Mouse (Mus musculus) right cerebral cortex, postnatal 14 days (tissue): ENCODE measurements around the gene Mtmr12.
A peak's percentile ranks its signal among the peaks of the same experiment; 100 is the strongest.
"Not testable (repeated sequence)": the region's sequence is repeated elsewhere in the genome, so short reads cannot be mapped to it uniquely, and the experiment has no call there.

ENCODE experiments used
- DNase-seq: peaks from one replicate; pipeline ENCODE4 v3.0.0; 2022

Gene Mtmr12

GRCm38 (mm10) chr15:12212266-12212665 is 7.4 kb downstream of the Mtmr12 start:
- no peak for DNase-seq

- DNase-seq = no peak
These were observed 9.9 kb downstream of the Mtmr12 start for GRCm38 (mm10) chr15:12214531-12215414.

DNA sequence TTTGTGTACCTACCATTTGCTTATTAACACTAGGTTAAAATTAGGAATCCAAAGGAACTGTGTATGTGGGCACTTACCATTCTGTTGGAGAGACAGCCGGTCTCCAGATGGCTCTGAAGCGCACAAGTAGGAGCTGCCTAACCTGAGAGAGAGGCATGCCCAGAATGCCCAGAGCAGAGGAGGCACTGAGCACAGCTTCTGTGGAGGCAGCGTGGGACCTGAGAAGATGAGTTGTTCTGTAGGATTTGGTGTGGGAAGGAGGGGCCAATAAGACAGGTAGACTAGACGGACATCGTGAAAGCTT is 10.5 kb downstream of the Mtmr12 start:
- peak; percentile 51 for DNase-seq

- no peak for DNase-seq
These were observed 11.3 kb downstream of the Mtmr12 start for GRCm38 (mm10) chr15:12216119-12216518.

GRCm38 (mm10) chr15:12216798-12217197 is 12.0 kb downstream of the Mtmr12 start:
- DNase-seq = no peak

- not testable (repeated sequence) for DNase-seq
These were observed 12.5 kb downstream of the Mtmr12 start for GRCm38 (mm10) chr15:12217332-12217731.

- no peak for DNase-seq
These were observed 13.0 kb downstream of the Mtmr12 start for GRCm38 (mm10) chr15:12217849-12218248.

- no peak for DNase-seq
These were observed 14.0 kb downstream of the Mtmr12 start for GRCm38 (mm10) chr15:12218583-12219382.

- no peak for DNase-seq
These were observed 16.3 kb downstream of the Mtmr12 start for GRCm38 (mm10) chr15:12221131-12221530.

DNA sequence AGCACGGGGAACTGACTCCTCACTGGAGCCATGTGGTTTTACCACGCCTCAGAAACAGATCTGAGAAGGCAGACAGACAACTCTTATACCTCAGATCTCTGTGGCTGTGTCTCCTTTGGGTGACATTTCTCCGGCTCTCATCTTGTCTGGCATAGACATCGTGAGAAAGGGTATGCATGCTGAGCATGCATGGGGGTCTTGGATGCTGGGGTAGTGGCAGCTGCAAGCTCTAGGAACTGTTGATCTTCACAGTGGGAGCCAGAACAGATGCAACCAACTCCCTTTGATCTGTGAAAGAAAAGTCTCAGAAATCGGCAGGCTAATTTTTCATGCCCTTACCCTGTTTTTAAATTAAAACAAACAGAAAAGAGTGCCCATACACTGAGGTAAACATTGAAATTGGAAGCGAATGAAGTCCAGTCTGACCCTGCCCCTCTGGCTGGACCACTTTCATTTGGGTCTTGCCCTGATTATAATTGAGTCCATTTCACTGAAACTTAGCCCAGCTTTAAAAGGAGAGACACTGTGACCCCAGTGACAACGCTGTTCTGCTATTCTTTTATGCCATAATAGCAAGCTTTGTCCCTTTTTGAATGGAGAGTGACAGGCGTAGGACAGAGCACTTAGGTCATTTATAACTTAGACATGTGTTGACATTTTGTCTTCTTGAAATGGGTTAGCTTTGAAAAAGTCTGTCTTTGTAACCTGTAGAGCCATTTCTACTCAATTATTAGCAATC is 17.9 kb downstream of the Mtmr12 start:
- no peak for DNase-seq

- DNase-seq = no peak
These were observed 18.6 kb downstream of the Mtmr12 start for GRCm38 (mm10) chr15:12223393-12223792.

- DNase-seq = no peak
These were observed 19.4 kb downstream of the Mtmr12 start for GRCm38 (mm10) chr15:12224239-12224638.

- no peak for DNase-seq
These were observed 20.2 kb downstream of the Mtmr12 start for GRCm38 (mm10) chr15:12225062-12225461.

DNA sequence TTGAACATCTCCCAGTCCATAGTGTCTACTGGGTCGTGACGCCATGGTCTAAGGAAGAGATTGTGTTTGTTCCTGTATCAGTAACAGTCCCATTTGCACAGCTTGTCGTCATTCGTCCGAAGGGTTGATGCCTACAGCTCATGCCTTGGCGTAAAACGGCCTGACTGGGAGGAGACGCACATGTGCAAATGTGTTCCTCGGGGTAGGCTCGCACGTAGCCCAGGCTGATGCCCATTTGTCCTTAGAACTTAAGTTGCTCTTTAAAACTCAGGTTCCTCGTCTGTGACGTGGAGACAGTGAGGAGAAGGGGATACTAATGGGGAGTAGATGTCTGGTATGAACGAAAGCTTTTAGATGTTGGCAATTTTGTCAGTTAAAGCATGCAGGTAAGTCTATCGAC is 22.1 kb downstream of the Mtmr12 start:
- DNase-seq = no peak

GRCm38 (mm10) chr15:12227355-12227754 is 22.5 kb downstream of the Mtmr12 start:
- no peak for DNase-seq

DNA sequence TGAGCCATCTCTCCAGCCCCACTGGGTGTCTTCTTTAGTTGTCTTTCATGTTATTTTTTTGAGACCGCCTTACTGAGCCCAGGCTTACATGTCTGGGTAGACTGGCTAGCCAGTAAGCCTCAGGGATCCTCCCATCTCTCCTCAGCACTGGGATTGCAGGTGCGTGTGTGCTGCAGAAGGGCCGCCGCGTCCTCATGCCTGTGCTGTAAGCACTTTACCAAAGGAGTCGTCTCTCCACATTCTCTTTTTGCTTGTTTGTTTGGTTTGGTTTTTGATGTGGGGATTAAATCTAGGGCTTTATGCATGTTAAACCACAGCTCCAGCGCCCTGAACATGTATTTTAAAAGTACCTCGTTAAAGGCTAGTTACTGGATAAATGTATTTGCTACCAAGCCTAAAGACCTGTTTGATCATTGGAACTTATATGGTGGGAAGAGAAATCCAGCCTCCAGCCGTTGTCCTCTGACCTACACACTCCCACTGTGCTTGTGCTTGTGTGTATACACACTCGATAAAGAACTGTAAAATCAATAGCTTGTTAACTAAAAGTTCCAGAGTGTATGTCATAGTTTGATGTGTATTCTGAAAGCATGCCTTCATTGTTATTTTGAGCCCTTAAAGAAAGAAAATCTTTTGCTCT is 24.9 kb downstream of the Mtmr12 start:
- no peak for DNase-seq

GRCm38 (mm10) chr15:12230243-12230935 is 25.6 kb downstream of the Mtmr12 start:
- no peak for DNase-seq

GRCm38 (mm10) chr15:12231462-12231861 is 26.6 kb downstream of the Mtmr12 start:
- no peak for DNase-seq

- no peak for DNase-seq
These were observed 27.6 kb downstream of the Mtmr12 start for GRCm38 (mm10) chr15:12232429-12232828.

- DNase-seq = no peak
These were observed 28.2 kb downstream of the Mtmr12 start for GRCm38 (mm10) chr15:12233021-12233420.

DNA sequence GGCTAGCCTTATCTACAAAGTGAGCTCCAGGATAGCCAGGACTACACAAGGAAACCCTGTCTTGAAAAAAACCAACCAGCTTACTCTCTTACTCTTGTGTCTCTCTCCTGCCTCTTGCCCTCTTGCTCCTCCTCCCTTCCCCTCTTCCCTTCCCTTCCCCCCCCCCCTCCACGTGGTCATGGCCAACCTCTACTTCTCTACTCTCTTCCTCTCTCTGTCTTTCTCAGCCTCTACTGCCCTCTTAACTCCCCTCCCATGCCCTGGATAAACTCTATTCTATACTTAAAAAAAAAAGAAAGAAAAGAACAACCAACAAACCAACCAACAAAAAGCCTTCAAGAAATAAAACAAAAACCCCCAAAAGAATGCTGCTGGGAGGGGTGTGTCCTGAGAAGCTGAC is 30.7 kb downstream of the Mtmr12 start:
- no peak for DNase-seq

- DNase-seq = no peak
These were observed 31.2 kb downstream of the Mtmr12 start for GRCm38 (mm10) chr15:12235983-12236382.
